Mouse (Mus musculus) MEL (cell line): ENCODE measurements around the gene Shld2.
"Not testable (repeated sequence)": the region's sequence is repeated elsewhere in the genome, so short reads cannot be mapped to it uniquely, and the experiment has no call there.

Experiments used
- CTCF ChIP-seq, 3 experiments: IDR thresholded peaks in 2 of 3; conservative IDR thresholded peaks in 1 of 3; 2 replicates each; pipeline ENCODE4 v1.5.1; 2011 to 2012; ENCODE audit warnings: low read length in 3 of 3, low read depth in 2 of 3, mild to moderate bottlenecking in 2 of 3, improper control_type of control experiment in 1 of 3, inconsistent platforms in 1 of 3, mixed read lengths in 1 of 3, moderate library complexity in 1 of 3; ENCODE audit not compliant: control insufficient read depth in 1 of 3, insufficient read depth in 1 of 3, poor library complexity in 1 of 3, severe bottlenecking in 1 of 3
- MXI1 ChIP-seq: IDR thresholded peaks from 2 replicates; pipeline ENCODE4 v1.6.1; 2011; ENCODE audit warnings: mild to moderate bottlenecking, low read depth, low read length, improper control_type of control experiment
- POLR2A ChIP-seq, 2 experiments: IDR thresholded peaks; 2 replicates each; pipeline ENCODE4 v1.6.1; 2011 to 2012; ENCODE audit warnings: low read length in 2 of 2, mild to moderate bottlenecking in 2 of 2, control low read depth in 1 of 2, improper control_type of control experiment in 1 of 2, low read depth in 1 of 2, moderate library complexity in 1 of 2; ENCODE audit not compliant: control insufficient read depth in 1 of 2, insufficient read depth in 1 of 2, poor library complexity in 1 of 2

DNA sequence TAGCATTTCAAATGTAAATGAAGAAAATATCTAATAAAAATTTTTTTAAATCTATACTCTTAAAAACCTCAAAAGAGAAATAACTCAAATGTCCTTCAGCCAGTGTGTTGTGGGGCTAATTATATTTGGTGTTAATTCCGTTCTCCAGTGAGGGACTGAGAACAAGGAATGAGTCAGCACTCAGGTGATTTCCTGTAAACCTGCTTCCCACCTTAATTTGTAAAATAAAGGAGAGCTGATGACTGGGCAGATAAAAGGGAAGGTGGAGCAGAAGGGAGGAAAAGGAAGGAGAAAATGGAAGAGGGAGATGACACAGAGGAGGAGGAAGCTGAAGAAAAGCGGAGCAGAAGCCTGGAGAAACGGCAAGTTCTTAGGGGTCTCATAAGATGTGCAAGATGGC is 51.8 kb downstream of the Shld2 start:
- TF ChIP-seq MXI1; POLR2A (IDR thresholded peaks at IDR 0.05; ENCODE audit: control insufficient read depth in 1 of 2, insufficient read depth in 1 of 2, low read depth in 1 of 2, low read length in 2 of 2, poor library complexity in 1 of 2); CTCF (IDR thresholded peaks at IDR 0.05 in 2 of 3, conservative IDR thresholded peaks at IDR 0.05 in 1 of 3; ENCODE audit: control insufficient read depth in 1 of 3, insufficient read depth in 1 of 3, low read depth in 2 of 3, low read length in 3 of 3, poor library complexity in 1 of 3, severe bottlenecking in 1 of 3): not testable (repeated sequence)
